Mouse (Mus musculus) heart, adult 11 months (tissue): ENCODE results near the gene Rnf114.
A peak's percentile ranks its signal among the peaks of the same experiment; 100 is the strongest.

ENCODE experiments used
- DNase-seq: peaks from one replicate; pipeline ENCODE4 v3.0.0; 2022

Rnf114 gene

GRCm38 (mm10) chr2:167491757-167492708, at the start of gene Rnf114:
TSS of gene Rnf114 (plus strand) at chr2:167492645.
- DNase-seq, result peak; percentile 88

- no peak for DNase-seq
Measured at GRCm38 (mm10) chr2:167443411-167444193, 48.8 kb upstream of the Rnf114 start.

DNA sequence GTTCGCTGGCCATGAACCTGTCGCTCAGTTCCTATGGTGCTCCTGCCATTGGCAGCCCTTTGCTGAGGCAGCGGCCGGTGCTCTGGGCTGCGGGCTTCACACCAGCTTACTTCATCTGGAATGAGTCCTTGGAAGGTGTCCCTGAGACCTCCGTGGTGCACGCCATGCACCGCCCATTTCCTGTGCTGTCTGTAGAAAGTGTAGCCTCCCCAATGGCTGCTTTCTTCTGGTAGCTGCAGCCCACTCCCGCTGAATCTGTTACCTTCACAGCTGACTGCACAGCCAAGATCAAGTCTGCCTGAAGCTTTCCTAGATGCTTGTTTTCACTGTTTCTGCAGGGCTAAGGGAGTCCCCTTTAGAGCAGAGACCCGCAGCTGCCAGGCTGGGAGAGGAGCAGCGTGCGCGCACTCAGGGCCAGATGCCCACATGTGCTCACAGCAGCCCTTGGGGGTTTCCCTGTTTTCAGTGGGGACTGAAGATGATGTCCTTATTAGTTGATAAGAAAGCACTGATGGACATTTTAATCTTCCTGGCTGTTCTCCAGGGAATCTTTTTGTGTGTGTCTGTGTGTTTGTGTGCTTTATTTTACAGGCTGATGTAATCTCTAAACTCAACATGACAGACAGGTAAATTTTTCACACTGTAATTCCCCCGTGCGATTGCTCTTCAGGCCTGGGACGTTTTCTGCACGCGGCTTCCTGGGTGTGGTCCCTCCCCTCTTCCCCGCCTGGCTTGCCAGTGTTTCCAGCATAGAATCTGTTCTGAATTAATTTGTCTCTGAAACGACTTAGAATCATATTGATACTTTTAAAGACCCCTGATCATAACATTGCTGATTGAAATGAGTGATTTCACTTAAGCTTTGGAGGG, 46.3 kb upstream of the Rnf114 start:
- no peak for DNase-seq

- DNase-seq, result no peak
Measured at GRCm38 (mm10) chr2:167447207-167447606, 45.2 kb upstream of the Rnf114 start.

DNA sequence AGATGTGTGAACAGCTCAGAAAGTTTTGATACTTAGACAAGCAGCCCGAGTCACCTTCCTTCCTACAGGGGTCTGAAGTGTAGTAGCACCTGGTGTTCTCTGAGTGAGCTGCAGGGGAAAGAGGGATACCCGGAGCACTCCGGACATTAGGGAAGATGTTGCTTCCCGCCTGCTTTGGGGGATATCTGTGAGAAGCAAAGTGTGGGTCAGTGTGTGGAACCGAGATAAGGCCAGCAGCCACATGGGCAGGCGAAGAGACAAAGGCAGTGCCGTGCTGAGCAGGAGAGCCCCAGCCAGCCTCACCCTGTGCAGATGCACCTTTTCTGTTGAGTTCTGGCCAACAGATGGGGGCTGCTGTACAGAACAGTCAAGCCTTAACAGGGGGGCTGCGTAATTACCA, 44.8 kb upstream of the Rnf114 start:
- no peak for DNase-seq

DNA sequence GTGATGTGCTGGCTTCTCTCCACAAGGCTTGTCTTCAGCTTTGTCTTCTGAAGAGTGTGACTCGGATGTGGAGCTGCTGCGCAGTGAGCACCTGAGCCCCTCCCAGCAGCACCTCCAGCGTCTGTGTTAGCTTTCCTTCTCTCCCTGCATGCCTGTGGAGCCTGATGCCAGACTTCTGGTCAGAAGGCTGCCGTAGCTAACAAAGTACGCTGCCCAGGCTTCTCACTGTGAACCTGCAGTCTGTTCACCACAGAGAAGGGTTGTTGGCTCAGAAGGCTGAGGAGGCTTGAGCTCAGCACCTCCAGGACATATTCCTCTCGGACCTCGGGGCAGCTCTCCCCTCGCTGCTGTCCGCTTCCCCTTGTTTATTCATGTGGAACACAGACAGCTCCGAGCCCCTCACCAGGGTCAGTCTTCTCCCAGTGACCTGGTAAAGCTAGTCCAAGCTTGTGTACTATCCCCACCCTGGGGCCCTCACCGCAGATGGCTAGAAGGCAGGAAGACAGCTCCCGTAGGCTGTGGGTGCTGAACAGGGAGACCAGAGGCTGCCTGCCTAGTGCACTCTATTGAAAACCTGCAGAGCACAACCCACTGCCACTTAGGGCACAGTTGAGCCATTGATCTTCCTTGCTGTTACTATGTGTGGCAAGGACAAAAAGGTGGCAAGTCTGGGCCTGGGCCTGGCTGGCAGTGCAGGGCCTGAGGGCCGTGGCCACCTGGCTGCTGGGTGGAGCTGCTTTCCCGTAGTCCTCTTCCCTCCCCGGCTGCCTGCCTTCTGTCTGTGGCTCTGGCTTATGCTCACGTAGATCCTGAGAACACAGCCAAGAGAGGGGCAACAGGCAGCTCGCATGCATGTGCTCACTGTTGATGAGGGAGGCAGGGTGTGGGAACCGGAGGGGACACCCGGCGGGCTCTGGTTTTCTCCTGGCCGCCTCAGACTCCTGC, 42.8 kb upstream of the Rnf114 start:
- no peak for DNase-seq

DNA sequence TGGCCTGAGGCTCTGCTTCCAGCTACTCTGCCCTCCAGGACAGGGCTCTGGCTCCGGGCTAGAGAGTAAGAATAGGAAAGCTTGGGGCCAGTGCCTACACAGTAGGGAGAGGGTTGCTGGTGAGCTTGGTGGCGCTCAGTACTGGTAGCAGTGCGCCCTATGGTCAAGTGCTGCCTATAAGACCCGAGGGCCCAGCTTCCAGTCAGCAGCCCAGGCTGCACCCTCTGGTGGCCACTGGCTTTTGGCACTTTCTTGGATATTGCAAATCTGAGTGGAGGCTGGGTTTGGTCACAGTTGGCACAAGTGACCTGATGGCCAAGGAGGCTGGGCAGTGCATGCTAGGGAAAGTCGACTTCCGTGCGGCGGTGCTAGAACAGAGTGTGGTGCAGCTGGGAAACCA, 41.8 kb upstream of the Rnf114 start:
- DNase-seq, result no peak

- DNase-seq, result no peak
Measured at GRCm38 (mm10) chr2:167453814-167454213, 38.6 kb upstream of the Rnf114 start.

DNA sequence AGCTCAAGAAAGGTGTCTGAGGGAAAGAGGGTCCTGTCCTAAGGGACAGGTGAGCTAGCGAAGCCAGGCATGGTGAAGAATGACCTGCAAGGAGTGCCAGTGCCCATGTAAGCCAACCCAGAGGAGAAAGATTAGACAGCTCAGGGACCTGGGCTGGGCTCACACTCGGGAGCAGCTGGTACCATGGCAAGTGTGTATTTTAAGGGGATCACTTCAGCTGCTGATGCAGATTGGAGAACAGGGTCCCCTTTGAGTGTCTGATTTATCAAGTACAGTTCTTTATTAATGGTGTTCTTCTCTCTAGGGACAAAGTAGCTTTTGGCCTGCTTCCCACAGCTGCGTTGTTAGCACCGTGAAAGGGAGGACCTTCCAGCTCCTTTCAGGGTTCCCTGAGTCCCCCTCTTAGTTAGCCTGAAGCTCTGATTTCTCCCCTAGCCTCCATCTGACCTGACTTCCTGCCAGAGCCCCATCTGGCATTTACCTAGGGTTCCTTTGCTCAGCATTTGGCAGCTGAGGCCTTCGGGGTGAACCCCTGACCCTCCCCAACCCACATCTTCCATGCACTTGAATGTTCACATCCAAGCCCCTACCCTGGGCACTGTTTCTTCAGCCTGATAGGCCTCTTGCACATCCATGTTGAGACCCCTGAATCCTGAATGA, 36.0 kb upstream of the Rnf114 start:
- no peak for DNase-seq

DNA sequence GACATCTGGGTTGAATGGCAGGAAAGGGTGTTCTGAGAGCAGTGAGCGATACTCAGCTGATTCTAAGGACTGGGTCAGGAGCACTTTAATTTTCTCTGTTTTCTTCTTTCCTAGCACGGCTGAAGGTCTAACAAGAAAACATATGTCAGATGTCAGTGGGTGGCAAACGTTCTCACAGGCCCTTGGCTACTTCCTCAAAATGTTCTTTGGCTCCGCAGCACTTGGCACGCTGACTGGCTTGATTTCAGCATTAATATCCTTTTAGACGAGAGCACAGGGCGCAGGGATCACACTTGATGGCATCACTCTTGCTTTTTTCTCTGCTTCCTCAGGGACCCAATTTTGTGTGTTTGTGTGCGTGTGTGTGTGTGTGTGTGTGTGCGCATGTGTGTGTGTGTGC, 35.2 kb upstream of the Rnf114 start:
- DNase-seq, result no peak

DNA sequence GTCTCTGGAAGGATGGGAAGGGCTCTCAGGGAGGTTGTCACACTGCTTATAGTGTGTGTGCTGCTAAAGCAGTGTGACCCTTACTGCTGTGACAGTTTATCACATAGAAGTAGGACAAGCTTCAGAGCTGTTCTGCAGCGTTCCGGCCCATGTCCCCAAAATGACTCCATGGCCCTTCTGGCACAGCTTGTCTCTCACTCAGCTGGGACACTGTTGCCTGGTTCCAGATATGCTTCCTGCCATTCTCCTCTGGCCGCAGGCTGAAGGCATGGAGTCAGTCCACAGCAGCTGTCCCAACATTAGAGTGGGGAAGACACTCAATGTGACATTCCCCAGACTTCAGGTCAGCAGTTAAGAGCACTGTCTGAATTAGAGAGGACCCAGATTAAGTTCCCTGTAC, 33.9 kb upstream of the Rnf114 start:
- DNase-seq, result no peak

DNA sequence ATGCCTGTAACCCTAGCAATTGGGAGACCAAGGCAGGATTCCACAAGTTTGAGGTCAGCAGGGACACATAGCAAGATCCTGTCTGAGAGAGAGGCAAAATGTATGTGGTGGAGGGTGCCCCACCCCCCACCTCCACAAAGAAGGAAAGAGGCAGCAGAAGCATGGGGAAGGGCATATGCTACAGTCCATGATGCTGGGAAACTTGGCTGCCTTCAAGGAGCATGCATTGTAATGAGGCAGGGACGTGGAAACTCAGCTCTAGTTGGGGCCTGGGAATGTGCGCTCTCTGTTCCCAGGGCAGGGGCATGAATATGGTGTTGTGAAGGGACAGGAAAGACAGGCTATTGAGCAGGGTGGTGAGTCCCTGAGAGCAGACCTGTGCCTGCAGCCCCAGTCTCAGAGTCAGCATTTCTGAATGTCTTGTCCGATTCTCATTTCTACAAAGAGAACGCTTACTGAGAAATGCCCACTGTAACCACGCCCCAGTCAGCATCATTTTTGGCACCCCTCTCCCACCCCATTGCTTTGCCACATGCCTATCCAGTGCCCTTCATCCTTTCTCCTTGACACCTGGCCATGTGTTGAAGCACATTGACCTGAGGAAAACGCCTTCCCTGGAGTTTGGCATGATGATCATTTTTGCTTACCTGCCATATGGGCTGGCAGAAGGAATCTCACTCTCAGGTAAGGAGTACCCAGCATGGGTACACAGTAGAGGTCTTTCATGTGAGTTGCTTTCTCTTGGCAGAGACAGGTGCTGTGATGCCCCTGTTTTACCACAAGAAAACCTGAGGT, 33.2 kb upstream of the Rnf114 start:
- DNase-seq, result no peak

GRCm38 (mm10) chr2:167462954-167463353, 29.5 kb upstream of the Rnf114 start:
- DNase-seq, result peak; percentile 92

GRCm38 (mm10) chr2:167463802-167464201, 28.6 kb upstream of the Rnf114 start:
- DNase-seq, result no peak

- DNase-seq, result no peak
Measured at GRCm38 (mm10) chr2:167465951-167466350, 26.5 kb upstream of the Rnf114 start.

DNA sequence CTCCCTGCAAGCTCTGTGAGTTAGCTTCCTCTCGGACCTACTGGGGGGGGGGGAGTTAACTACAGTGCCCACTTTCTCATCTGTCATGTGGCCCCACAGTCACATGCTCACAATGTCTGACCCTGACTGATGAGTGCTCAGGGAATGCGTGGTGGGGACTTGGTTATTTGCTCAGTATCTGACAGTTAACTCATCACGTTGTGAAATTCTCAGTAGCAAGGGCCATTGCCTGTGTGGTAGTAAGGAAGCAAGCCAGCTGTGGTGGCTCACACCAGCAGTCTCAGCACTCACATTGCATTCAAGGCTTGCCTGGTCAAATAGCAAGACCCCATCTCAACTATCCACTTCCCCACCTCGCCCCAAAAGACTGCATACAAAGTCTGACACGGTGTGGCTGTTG, 25.2 kb upstream of the Rnf114 start:
- no peak for DNase-seq

- no peak for DNase-seq
Measured at GRCm38 (mm10) chr2:167468444-167468843, 24.0 kb upstream of the Rnf114 start.

DNA sequence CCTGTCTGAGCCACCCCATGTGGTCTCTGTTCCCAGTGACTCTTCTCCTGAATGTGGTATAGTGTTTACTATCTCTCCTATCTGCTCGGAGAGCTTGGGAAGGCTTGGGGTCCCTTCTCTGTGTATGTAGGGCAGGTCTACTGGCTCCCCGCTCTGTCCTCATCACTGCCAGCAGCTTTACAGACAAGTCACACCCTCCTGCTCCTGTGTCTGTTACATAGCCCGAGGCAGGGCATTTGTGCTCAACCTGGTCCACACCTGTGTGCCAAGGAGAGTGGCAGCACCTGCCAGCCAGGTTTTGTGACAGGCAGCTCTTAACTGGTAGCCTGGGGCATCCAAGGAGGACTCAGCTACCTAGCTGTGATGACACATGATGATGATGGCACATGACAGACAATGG, 21.8 kb upstream of the Rnf114 start:
- DNase-seq, result no peak

- DNase-seq, result peak; percentile 95
Measured at GRCm38 (mm10) chr2:167471585-167471984, 20.9 kb upstream of the Rnf114 start.

DNA sequence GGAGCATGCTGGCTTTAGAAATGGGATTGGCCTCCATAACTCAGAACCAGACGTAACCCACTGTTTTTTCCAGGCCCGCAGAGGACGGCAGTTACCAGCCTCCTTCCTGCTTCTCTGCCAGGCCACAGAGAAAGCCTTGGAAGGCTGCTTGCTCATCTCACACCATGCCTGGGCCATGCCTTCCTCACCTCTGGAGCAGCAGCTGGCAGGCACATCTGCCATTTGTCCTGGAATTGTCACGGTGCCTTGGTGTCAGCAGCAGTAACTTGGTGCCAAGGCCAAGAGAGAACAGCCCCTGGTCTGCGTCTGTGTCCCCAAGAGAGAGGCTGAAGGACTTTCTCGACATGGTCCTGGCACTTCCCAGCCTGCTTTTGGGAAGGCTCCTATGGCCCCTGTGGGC, 18.2 kb upstream of the Rnf114 start:
- no peak for DNase-seq
